Mouse (Mus musculus) erythroblast, adult 5-6 weeks (primary cell): ENCODE data around the gene Slc22a6. TPM values are rescaled to one million over a fixed set of nuclear protein-coding genes. Genes with fewer than 3 reads are reported as not detected.

Experiments
- ATAC-seq: replicated peaks from 2 replicates; pipeline ENCODE4 v1.8.0; 2016; ENCODE audit warnings: moderate number of reproducible peaks, mild to moderate bottlenecking, moderate TSS enrichment, inconsistent platforms; ENCODE audit not compliant: poor library complexity, low FRiP score, severe bottlenecking
- total RNA-seq, 2 experiments: library from RNA; stranded (forward) in 1 of 2; stranded (reverse) in 1 of 2; fragments of 150-400 nt in 1 of 2; fragments of 200-764, 138-1000 nt in 1 of 2; gene quantifications; 2 replicates each; pipeline versions ENCODE4 v1.2.3 to v1.2.4; 2015 to 2017; ENCODE audit warnings: low replicate concordance in 2 of 2

Slc22a6 gene
- total RNA-seq (2015; ENCODE audit: low replicate concordance): not detected in 2 replicates
- total RNA-seq (2017; ENCODE audit: low replicate concordance): not detected in 2 replicates

DNA sequence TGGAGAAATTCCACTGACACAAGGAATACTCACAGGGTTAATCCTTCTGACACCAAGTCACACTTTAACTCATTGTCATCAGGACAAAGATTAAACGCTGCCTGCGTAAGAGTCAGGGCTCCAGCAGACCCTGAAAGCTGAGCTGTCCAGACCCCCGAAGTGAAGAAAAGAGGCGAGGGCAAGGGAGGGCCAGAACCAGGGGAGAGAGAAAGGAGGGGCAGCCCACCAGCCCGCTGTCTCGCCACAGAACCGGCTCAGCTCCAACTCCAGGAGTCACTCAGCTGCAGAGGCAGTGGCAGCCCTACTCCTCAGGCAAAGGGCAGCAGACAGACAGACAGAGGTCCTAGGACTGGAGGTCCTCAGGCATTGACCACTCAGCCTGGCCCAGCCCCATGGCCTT is at the start of gene Slc22a6:
Slc22a6 (plus strand) TSS at position 136 of the 400 bp plus-strand sequence.
- no peak for ATAC-seq

GRCm38 (mm10) chr19:8569453-8569863 is 48.4 kb upstream of the Slc22a6 start:
- no peak for ATAC-seq

GRCm38 (mm10) chr19:8570341-8571040 is 47.3 kb upstream of the Slc22a6 start:
- ATAC-seq: no peak

DNA sequence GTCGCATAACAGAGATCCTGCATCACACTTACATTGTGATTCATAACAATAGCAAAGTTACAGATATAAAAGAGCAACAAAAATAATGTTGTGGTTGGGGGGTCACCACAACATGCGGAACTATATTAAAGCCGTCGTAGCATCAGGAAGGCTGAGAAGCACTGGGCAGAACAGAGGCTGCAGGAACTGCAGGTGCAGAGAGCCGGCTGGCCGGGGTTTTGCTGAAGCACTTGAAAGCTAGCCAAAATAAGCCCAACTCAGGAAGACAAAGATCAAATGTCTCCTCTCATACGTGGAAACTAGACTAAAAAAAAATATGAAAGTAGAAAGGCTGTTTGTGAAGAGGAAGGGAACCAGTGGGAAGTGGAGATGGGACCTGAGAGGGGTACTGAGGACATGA is 46.1 kb upstream of the Slc22a6 start:
- no peak for ATAC-seq

DNA sequence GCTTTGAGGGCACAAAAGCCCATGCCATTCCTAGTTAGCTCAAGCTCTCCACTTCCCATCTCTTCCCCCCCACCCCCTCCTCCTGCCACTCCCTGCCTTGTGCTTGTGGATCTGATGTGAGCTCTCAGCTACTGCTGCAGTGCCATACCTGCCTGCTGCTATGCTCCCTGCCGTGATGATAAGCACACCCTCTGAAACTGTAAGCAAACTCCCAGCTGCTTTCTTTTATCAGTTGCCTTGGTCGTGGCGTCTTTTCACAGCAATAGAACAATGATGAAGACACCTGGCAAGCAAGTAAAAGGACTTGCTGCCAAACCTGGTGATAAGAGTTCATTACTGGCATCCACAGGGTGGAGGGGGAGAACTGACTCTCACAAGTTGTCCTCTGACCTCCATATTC is 45.4 kb upstream of the Slc22a6 start:
- ATAC-seq: no peak

GRCm38 (mm10) chr19:8577432-8577831 is 40.4 kb upstream of the Slc22a6 start:
- no peak for ATAC-seq

GRCm38 (mm10) chr19:8578293-8578969 is 39.4 kb upstream of the Slc22a6 start:
- peak; percentile 52; the same call in 1 of the 2 replicates for ATAC-seq

- no peak for ATAC-seq
Observed at GRCm38 (mm10) chr19:8578970-8579342, 38.9 kb upstream of the Slc22a6 start.

DNA sequence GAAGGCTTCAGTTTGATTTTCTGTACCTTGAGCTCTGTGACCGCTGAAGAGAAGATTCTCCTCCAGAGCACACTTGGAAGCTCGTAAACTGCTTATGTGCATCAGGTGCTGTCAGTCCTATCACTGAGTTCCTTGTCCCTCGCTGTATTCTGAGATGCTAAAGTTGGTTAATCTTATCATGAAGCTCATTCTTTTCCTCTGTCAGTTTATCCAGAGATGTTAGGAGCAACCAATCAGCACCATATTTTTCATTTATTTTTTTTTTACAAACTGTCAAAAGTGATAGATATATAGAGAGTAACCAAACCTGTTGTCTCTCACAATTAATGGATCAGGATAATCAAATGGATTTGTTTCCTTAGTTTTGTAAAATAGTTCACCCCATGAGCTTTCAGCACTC is 32.5 kb upstream of the Slc22a6 start:
- no peak for ATAC-seq

DNA sequence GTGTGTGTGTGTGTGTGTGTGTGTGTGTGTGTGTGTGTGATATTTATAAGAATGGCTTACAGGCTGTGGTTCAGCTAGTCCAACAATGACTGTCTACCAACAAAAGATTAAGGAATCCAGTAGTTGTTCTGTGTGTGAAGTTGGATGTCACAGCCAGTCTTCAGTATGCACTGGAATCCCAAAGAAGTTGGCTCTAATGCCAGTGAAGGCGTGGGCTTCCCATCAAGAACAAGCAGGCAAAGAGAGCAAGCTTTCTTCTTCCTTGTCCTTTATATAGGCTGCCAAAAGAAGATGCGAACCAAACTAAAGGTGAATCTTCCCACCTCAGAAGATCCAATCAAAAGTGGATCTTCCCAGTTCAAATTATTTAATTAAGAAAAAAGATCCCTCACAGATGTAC is 31.9 kb upstream of the Slc22a6 start:
- no peak for ATAC-seq

GRCm38 (mm10) chr19:8586350-8586749 is 31.5 kb upstream of the Slc22a6 start:
- ATAC-seq: no peak

DNA sequence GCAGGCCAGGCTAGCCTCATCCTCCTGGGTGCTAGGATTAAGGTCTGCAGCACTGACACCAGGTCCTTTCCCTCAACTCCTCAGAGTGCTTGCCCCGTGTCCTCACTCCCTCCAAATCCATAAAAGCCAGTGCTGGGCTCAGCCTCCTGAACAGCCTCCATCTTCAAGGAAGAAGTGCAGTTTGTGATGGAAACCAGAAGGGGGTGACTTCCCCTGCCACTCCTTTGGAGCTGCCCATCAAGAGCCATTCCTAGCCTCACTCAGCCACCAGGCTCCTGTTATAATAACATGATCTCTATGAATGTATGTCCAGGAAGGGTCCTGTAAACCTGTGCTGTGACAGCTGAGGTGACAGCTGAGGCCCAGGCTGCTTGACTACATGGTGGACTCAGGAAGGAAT is 30.5 kb upstream of the Slc22a6 start:
- no peak for ATAC-seq

DNA sequence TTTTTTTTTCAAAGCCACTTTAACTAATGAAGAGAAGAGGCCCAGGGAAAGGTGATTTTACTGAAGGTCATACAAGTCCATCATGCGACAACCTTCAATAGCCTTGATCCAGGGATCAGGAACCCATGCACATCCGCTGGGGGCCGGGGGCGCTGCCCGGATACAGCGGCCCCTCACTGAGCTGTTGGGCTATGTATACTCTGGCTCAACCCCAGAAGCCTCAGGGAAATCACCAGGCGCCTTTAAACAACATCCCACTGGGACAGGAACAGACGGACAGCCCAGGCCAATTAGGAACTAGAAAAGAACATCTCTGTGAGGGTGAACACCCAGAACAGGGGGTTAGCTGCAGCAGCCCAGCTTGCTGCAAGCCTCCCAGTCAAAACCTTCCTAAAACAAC is 26.9 kb upstream of the Slc22a6 start, which contains the start of gene Slc22a8:
Slc22a8 (plus strand) TSS at position 301 of the 400 bp plus-strand sequence.
- no peak for ATAC-seq

- no peak for ATAC-seq
Observed at GRCm38 (mm10) chr19:8592155-8592554, 25.7 kb upstream of the Slc22a6 start.

- no peak for ATAC-seq
Observed at GRCm38 (mm10) chr19:8592873-8593408, 24.9 kb upstream of the Slc22a6 start.

DNA sequence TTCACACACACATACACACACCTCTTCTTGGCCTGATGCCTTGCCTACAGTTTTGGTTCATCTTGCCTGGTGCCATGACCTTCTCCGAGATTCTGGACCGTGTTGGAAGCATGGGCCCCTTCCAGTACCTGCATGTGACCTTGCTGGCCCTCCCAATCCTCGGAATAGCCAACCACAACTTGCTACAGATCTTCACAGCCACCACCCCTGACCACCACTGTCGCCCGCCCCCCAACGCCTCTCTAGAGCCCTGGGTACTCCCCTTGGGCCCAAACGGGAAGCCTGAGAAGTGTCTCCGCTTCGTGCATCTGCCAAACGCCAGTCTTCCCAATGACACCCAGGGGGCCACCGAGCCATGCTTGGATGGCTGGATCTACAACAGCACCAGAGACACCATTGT is 24.0 kb upstream of the Slc22a6 start:
- no peak for ATAC-seq

DNA sequence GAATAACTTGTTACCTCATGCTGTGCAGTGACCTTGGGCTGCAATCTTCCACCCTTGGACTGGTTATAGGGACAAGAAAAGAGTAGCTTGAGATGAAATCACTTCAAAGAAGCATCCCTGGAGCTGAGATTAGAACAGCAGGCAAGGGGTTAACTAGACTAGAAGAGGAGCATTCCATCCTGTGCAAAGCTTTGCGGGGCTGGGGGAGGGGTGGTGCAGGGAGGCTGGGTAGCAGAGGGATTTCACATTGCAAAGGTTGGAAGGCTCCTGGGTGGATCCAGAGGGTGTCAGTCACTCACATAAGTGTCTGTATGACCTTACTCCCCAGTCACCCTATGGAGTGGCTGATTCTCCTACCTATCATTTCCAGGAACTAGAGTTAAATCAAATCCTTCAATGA is 23.3 kb upstream of the Slc22a6 start:
- ATAC-seq: no peak

DNA sequence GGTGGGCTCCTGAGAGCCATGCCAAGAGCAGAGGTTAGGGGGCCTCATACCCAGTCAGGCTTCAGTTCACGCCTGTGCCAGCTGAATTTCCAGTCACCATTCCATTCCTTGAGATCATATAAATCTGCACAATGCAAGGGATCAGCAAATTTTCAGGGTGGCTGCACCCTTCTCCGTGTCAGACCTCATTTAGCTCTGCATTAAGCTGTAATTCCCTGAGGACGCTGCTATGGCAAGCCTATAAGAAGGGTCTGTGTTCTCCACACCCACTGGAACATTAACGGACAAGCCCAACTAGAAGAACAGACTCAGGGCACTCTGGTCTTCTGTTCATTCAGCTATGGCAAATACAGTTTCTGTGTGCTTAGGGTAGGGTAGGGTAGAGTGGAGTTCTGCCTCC is 20.6 kb upstream of the Slc22a6 start:
- ATAC-seq: no peak

- no peak for ATAC-seq
Observed at GRCm38 (mm10) chr19:8599229-8599628, 18.6 kb upstream of the Slc22a6 start.

GRCm38 (mm10) chr19:8601922-8602321 is 15.9 kb upstream of the Slc22a6 start:
- ATAC-seq: no peak

DNA sequence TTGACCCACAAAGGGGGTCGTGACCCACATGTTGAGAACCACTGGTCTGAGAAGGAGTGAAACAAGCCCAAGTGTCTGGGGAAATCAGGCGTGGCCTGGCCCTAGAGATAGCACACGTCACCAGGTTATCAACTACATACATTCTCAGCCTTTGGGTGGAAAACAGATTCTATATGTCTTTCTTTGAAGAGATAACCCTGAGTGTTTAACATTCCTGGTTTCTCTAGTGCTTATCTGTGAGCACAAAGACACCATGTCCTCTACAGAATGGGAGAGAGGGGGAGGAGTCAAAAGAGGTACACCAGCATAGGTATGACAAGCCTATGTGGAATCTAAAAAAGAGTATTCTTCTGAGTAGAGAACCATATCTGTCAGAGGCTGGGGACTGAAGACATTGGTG is 14.9 kb upstream of the Slc22a6 start:
- peak; percentile 57; the same call in 1 of the 2 replicates for ATAC-seq
